Mouse (Mus musculus) liver, adult 2 months (tissue): Measurements from ENCODE around the gene Etv5.

Source experiments
- CTCF ChIP-seq: fragments of 200-500 bp; IDR thresholded peaks from 2 replicates; pipeline ENCODE4 v1.5.1; 2011; ENCODE audit warnings: low read depth, low read length, control low read depth
- POLR2A ChIP-seq: fragments of 200-500 bp; IDR thresholded peaks from 2 replicates; pipeline ENCODE4 v1.6.1; 2011; ENCODE audit warnings: low read length, control low read depth; ENCODE audit not compliant: insufficient read depth; ENCODE audit errors: extremely low read depth

DNA sequence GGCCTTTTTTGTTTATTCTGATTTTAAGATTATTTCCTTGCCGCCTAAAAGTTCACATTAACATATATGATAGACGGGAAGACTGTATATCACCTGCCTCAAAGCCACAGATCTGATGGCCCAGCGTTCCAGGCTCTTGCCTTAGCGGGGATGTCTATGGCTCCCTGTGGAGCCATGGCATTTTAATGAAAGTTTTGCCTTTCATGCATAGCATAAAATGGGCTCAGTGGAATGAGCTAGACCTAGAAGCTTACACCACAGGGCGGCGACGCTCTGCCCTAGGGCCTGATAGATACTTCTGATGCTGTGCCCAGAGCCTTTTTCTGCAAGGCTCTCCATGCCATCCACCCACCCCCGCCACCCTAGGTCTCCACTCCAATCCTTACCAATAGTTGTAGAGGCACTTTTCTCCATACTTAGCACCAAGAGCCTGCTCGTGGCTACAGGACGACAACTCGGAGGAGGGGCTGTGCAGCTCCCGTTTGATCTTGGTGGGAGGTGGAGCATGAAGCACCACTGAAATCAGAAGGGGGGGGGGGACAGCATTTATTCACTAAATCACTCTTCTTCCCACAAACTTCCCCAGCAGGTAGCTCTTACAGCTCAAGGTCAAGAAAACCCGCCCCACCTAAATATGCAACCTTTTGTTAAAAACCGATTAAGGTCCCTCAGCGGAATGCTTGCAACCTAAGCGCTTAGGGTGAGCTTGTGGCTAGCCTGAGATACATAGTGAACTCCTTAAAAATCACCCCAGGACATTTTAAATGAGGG is 26.9 kb downstream of the Etv5 start:
- no peak for TF ChIP-seq POLR2A
- no peak for TF ChIP-seq CTCF
